Mouse (Mus musculus) kidney, postnatal 0 days (tissue): ENCODE results near the gene Apold1. TPM values are rescaled to one million over a fixed set of nuclear protein-coding genes. Genes with fewer than 3 reads are reported as not detected.

Source experiments
- ATAC-seq: fragments of 200-750 bp; cut with Nextera tagmentation; replicated peaks from 2 replicates; pipeline ENCODE4 v1.8.0; 2017; ENCODE audit warnings: low read depth, moderate number of reproducible peaks, moderate TSS enrichment, moderate library complexity; ENCODE audit not compliant: low FRiP score
- DNase-seq: peaks from one replicate; pipeline ENCODE4 v3.0.0-alpha.2; 2016; ENCODE audit warnings: low spot score
- H3K27ac ChIP-seq: fragments of 300-500 bp; sonication (generic); 2 replicates; pipeline ENCODE4 v1.5.1; 2014; ENCODE audit warnings: mild to moderate bottlenecking
- H3K27me3 ChIP-seq: fragments of 300-500 bp; sonication (generic); 2 replicates; pipeline ENCODE4 v1.6.1; 2014; ENCODE audit warnings: low read length, mixed read lengths; ENCODE audit not compliant: insufficient read depth
- H3K36me3 ChIP-seq: fragments of 300-500 bp; sonication (generic); 2 replicates; pipeline ENCODE4 v1.6.1; 2014; ENCODE audit warnings: low read length, mixed read lengths; ENCODE audit not compliant: insufficient read depth
- H3K4me1 ChIP-seq: fragments of 300-500 bp; sonication (generic); replicated peaks from 2 replicates; pipeline ENCODE4 v1.6.1; 2014; ENCODE audit warnings: antibody characterized with exemption, low read length, mixed read lengths; ENCODE audit not compliant: insufficient read depth
- H3K4me2 ChIP-seq: fragments of 300-500 bp; sonication (generic); 2 replicates; pipeline ENCODE4 v1.6.1; 2014; ENCODE audit warnings: mild to moderate bottlenecking, low read length, moderate library complexity, mixed read lengths
- H3K4me3 ChIP-seq: fragments of 300-500 bp; sonication (generic); replicated peaks from 2 replicates; pipeline ENCODE4 v1.5.1; 2014; ENCODE audit warnings: low read depth, low read length
- H3K9ac ChIP-seq: fragments of 300-500 bp; sonication (generic); 2 replicates; pipeline ENCODE4 v1.6.1; 2014; ENCODE audit warnings: low read depth, low read length
- H3K9me3 ChIP-seq: fragments of 300-500 bp; sonication (generic); replicated peaks from 2 replicates; pipeline ENCODE4 v1.6.1; 2016; ENCODE audit warnings: low read length, inconsistent platforms, mixed read lengths
- CTCF ChIP-seq: IDR thresholded peaks from 2 replicates; pipeline ENCODE4 v1.5.1; 2016; ENCODE audit warnings: antibody characterized with exemption, low read depth, mild to moderate bottlenecking, moderate library complexity
- WGBS: fragments of 180-500 bp; shearing (Covaris S2); extraction: QIAGEN DNeasy Blood & Tissue Kit; methylation state at CpG from one replicate; pipeline ENCODE4 v1.1.7; 2014; 5-methylcytosine and 5-hydroxymethylcytosine counted together
- polyA plus RNA-seq: library from polyadenylated mRNA; unstranded; fragments of >200 nt; fragmentation: Nextera tagmentation; extraction: Ambion mirVana; gene quantifications from 2 replicates; pipeline ENCODE4 v1.2.1, GENCODE M21; 2015

Apold1 gene
- polyA plus RNA-seq, 1 experiment from 2014 or later: 4.4 TPM

GRCm38 (mm10) chr6:134943759-134944407 lies 37.6 kb upstream of the Apold1 start:
- 0 out of 2 replicates have a peak, but pooled peaks cover 8% of the 10 kb centered on the region for H3K36me3 ChIP-seq
- no peak for TF ChIP-seq CTCF
- no peak overlapping the region for H3K4me2 ChIP-seq
- DNase-seq: peak; percentile 64
- no peaks in the 10 kb centered on the region for H3K27me3 ChIP-seq
- WGBS: 33% methylated on average over 13 of the region's 13 CpGs
- no peaks in the 10 kb centered on the region for H3K9me3 ChIP-seq
- H3K9ac ChIP-seq: no peak overlapping the region
- peak overlapping the region; percentile 51 for H3K27ac ChIP-seq
- 0 out of 2 replicates have a peak, but pooled peaks cover 11% of the 10 kb centered on the region for H3K4me1 ChIP-seq
- no peak overlapping the region for H3K4me3 ChIP-seq
- no peak; the same call in 1 of the 2 replicates for ATAC-seq

GRCm38 (mm10) chr6:134946054-134946453 lies 35.5 kb upstream of the Apold1 start:
- Histone ChIP-seq H3K4me1 (0 out of 2 replicates have a peak, but pooled peaks cover 11% of the 10 kb centered on the region), H3K9ac (no peak overlapping the region), H3K9me3 (no peaks in the 10 kb centered on the region), H3K4me2 (no peak overlapping the region), H3K4me3 (no peak overlapping the region), H3K27ac (peak overlapping the region; percentile 8; the same call in 1 of the 2 replicates), H3K36me3 (0 out of 2 replicates have a peak, but pooled peaks cover 8% of the 10 kb centered on the region), H3K27me3 (no peaks in the 10 kb centered on the region)
- TF ChIP-seq CTCF: no peak
- ATAC-seq (no peak), DNase-seq (no peak)
- 69% methylated on average over 6 of the region's 6 CpGs for WGBS

DNA sequence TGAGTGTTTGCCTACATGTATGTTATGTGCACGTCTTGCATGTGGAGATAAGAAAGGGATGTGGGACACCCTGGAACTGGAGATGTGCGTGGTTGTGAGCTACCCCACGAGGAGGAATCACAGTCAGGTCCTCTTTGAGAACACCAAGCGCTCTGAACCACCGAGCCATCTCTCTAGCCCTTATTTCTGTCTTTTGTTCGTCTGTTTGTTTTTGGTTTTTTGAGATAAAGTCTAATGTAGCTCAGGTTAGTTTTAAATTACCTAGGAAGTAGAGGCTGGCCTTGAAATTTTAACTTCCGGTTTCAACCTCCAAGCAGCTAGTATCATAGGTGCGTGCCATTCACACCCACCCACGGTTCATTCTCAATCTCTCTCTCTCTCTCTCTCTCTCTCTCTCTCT lies 34.7 kb upstream of the Apold1 start:
- ATAC-seq (no peak), DNase-seq (no peak)
- TF ChIP-seq CTCF: no peak
- Histone ChIP-seq H3K4me1 (0 out of 2 replicates have a peak, but pooled peaks cover 11% of the 10 kb centered on the region), H3K4me2 (no peak overlapping the region), H3K4me3 (no peak overlapping the region), H3K9me3 (no peaks in the 10 kb centered on the region), H3K9ac (no peak overlapping the region), H3K27ac (no peak overlapping the region), H3K27me3 (no peaks in the 10 kb centered on the region), H3K36me3 (0 out of 2 replicates have a peak, but pooled peaks cover 4% of the 10 kb centered on the region)
- WGBS: 81% methylated on average over 9 of the region's 9 CpGs

DNA sequence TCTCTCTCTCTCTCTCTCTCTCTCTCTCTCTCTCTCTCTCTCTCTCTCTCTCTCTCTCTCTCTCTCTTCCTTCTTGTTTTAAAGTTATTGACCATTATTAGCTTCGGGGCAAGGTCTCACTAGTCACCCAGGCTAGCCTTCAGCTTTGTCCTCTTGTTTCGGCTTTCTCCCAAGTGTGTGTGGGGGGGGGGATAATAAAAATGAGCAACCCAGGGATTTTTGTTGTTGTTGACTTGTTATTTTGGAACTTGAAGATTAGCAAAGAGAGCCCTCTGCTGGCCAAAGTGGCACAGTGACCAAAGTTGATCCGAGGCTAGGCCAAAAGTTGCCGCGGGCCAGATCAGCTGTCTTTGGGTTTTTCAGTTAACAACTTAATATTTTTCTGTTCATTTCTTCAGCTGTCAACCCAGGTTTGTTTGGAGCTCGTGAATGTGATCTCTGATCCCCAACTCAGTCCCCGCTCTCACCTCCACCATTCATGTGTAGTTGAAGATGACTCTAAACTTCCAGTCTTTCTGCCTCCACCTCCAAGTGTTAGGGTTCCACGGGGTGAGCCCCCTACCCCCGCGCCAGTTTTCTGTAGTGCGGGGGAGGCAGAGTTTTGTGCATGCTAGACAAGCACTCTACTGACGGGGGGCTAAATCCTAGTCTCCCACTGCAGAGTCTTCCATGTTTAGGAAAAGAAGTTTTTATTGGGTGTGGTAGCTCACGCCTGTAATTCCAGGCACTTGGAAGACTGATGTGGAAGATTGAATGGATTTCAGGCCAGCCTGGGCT lies 34.0 kb upstream of the Apold1 start:
- 0 out of 2 replicates have a peak, but pooled peaks cover 11% of the 10 kb centered on the region for H3K4me1 ChIP-seq
- WGBS: 41% methylated on average over 13 of the region's 13 CpGs

DNA sequence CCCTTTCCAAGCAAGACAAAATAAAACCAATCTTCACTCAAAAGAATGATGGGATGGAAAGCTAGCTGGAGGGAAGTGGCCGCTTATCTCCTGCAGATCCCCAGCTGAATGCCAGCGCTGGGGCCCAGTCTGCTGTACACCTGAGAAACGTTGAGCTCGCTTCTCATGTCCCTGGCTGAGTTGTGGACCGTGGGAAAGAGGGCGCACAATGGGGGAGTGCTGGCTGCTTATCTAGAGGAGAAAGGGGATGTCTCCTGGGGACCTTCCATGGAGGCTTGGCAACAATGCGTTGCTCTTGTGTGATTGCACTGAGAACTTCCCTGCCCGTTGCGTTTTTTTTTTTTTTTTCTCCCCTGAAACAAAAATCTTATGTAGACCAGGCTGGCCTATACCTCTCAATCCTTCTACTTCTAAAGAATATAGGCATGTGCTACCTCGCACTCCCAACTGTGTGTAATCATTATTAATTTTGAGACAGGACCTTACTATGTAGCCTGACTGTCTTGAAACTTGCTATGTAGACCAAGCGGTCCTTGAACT lies 32.9 kb upstream of the Apold1 start:
- TF ChIP-seq CTCF: no peak
- no peak overlapping the region for H3K4me3 ChIP-seq
- 0 out of 2 replicates have a peak, but pooled peaks cover 5% of the 10 kb centered on the region for H3K4me1 ChIP-seq
- no peak for DNase-seq
- H3K4me2 ChIP-seq: no peak overlapping the region
- no peak for ATAC-seq
- no peaks in the 10 kb centered on the region for H3K36me3 ChIP-seq
- no peaks in the 10 kb centered on the region for H3K9me3 ChIP-seq
- 72% methylated on average over 11 of the region's 11 CpGs for WGBS
- H3K27ac ChIP-seq: no peak overlapping the region
- H3K9ac ChIP-seq: no peak overlapping the region
- H3K27me3 ChIP-seq: no peaks in the 10 kb centered on the region

More for the DNA sequence above, 34.0 kb upstream of the Apold1 start:
- TF ChIP-seq CTCF: peak; percentile 92
- Histone ChIP-seq H3K27ac (no peak overlapping the region), H3K36me3 (no peaks in the 10 kb centered on the region), H3K9me3 (no peaks in the 10 kb centered on the region), H3K9ac (no peak overlapping the region), H3K4me3 (no peak overlapping the region), H3K27me3 (no peaks in the 10 kb centered on the region), H3K4me2 (no peak overlapping the region)
- DNase-seq (peak; percentile 86), ATAC-seq (no peak)

- no peak for DNase-seq
- 90% methylated on average over 3 of the region's 3 CpGs for WGBS
These were observed 32.3 kb upstream of the Apold1 start for GRCm38 (mm10) chr6:134949241-134949640.

More at GRCm38 (mm10) chr6:134949241-134949640, 32.3 kb upstream of the Apold1 start:
- Histone ChIP-seq H3K36me3 (no peaks in the 10 kb centered on the region), H3K4me3 (no peak overlapping the region), H3K9ac (no peak overlapping the region), H3K4me2 (no peak overlapping the region), H3K4me1 (no peaks in the 10 kb centered on the region), H3K27me3 (no peaks in the 10 kb centered on the region), H3K27ac (no peak overlapping the region), H3K9me3 (no peaks in the 10 kb centered on the region)
- ATAC-seq: no peak
- TF ChIP-seq CTCF: no peak
